Mouse (Mus musculus) G1E (cell line): ENCODE results near the gene Il31ra.

Source experiments
- CTCF ChIP-seq: IDR thresholded peaks from 2 replicates; pipeline ENCODE4 v1.5.1; 2012; ENCODE audit warnings: low read depth, low read length, inconsistent platforms, mixed read lengths
- GATA1 ChIP-seq: IDR thresholded peaks from 2 replicates; pipeline ENCODE4 v1.6.1; 2012; ENCODE audit warnings: borderline replicate concordance, low read length, inconsistent platforms, mixed read lengths
- GATA2 ChIP-seq: IDR thresholded peaks from 2 replicates; pipeline ENCODE4 v1.6.1; 2012; ENCODE audit warnings: low read depth, low read length, inconsistent platforms, borderline replicate concordance
- POLR2AphosphoS5 ChIP-seq: IDR thresholded peaks from 2 replicates; pipeline ENCODE4 v1.6.1; 2012; ENCODE audit warnings: low read depth, low read length, inconsistent platforms; ENCODE audit not compliant: insufficient replicate concordance
- TAL1 ChIP-seq: conservative IDR thresholded peaks from 2 replicates; pipeline ENCODE4 v1.6.1; 2012; ENCODE audit warnings: low read depth, low read length, inconsistent platforms, mixed read lengths

GRCm38 (mm10) chr13:112639111-112639510 is 45.0 kb upstream of the Il31ra start:
- no peak for TF ChIP-seq GATA1
- TF ChIP-seq CTCF: no peak
- TF ChIP-seq GATA2: no peak
- TF ChIP-seq TAL1: no peak
- no peak for TF ChIP-seq POLR2AphosphoS5
